In genomic region chr3:84615050-84615855, GRCm38 (mm10) we compare ENCODE assay signal across 9 mouse cellular contexts. TPM values are rescaled to one million over a fixed set of nuclear protein-coding genes. Genes with fewer than 3 reads are reported as not detected.
A peak's percentile ranks its signal among the peaks of the same experiment; 100 is the strongest.
DNase-seq lines count a peak whose midpoint lies in the region; ATAC-seq and TF ChIP-seq lines count a peak whose summit lies in the region.
"Had no signal": no experiment of that assay in that cellular context is flagged by ENCODE, and none has a peak within 500 bp of the region (broad histone marks: within the 10 kb centered on the region; RNA-seq: fewer than 3 reads in every experiment).

No protein-coding gene starts in this region.

- H3K79me2 ChIP-seq in heart, adult 2 months (replicated peaks; ENCODE audit: control insufficient read depth, insufficient read depth, low read length), result no peaks in the 10 kb centered on the region

- intact Hi-C loops in heart, adult 2 months (cut with DNase I), result loop anchor here (1.0 to 5.0 kb wide), 3 partner anchors 78 to 292 kb away; no protein-coding TSS in a partner anchor
- intact Hi-C loops in gastrocnemius, postnatal 36 days (cut with DNase I), result loop anchor here (2.0 to 5.0 kb wide), 3 partner anchors 72 to 292 kb away; no protein-coding TSS in a partner anchor

- H3K27me3 ChIP-seq in heart, adult 2 months (ENCODE audit: control insufficient read depth, insufficient read depth, low read length), result no peaks in the 10 kb centered on the region
- H3K27me3 ChIP-seq in heart, embryonic 12.5 days (replicated peaks), result no peaks in the 10 kb centered on the region
- H3K27me3 ChIP-seq: limb, embryonic 15.5 days had no signal

- H3K4me3 ChIP-seq in heart, adult 2 months, result no peak overlapping the region
- no peak overlapping the region for H3K4me3 ChIP-seq in heart, embryonic 12.5 days
- H3K4me3 ChIP-seq: limb, embryonic 15.5 days had no signal

- WGBS in heart, adult 2 months, result 15% methylated on average over 5 of the region's 5 CpGs
- WGBS in heart, embryonic 12.5 days, result 21% methylated on average over 5 of the region's 5 CpGs

- TF ChIP-seq CTCF in heart, adult 2 months (IDR thresholded peaks at IDR 0.05), result peak; percentile 86

- no peak overlapping the region for H3K4me2 ChIP-seq in heart, embryonic 12.5 days
- H3K4me2 ChIP-seq: limb, embryonic 15.5 days had no signal

- no peak overlapping the region for H3K9ac ChIP-seq in heart, adult 2 months (ENCODE audit: low read depth, low read length)
- H3K9ac ChIP-seq in heart, embryonic 12.5 days, result no peak overlapping the region
- H3K9ac ChIP-seq: limb, embryonic 15.5 days had no signal

- no peak for ATAC-seq in heart, embryonic 12.5 days (ENCODE audit: insufficient number of reproducible peaks, low FRiP score)

- TF ChIP-seq EP300 in heart, adult 2 months (IDR thresholded peaks at IDR 0.05; ENCODE audit: insufficient read depth, low read depth, low read length), result no peak

- no peak for TF ChIP-seq POLR2A in heart, adult 2 months (IDR thresholded peaks at IDR 0.05; ENCODE audit: insufficient read depth, low read depth, low read length)

- no peak for DNase-seq in heart, adult 2 months
- peak; percentile 11 to 43 for DNase-seq in spleen, postnatal 36 days (ENCODE audit: low spot score in 2 of 2)
- no peak for DNase-seq in spleen, postnatal 10 days (ENCODE audit: low spot score in 2 of 2)
- DNase-seq in cerebellum, adult 9-11 months, result peak; percentile 10
- DNase-seq in kidney, adult 9 months, result peak; percentile 71
- peak; percentile 12 to 20 for DNase-seq in natural killer cell, adult 2 months (ENCODE audit: low spot score in 2 of 2)
- no peak for DNase-seq in gastrocnemius, postnatal 36 days

- H3K36me3 ChIP-seq in heart, adult 2 months (ENCODE audit: control insufficient read depth, insufficient read depth, low read length), result no peaks in the 10 kb centered on the region
- no peaks in the 10 kb centered on the region for H3K36me3 ChIP-seq in heart, embryonic 12.5 days
- H3K36me3 ChIP-seq: limb, embryonic 15.5 days had no signal

- H3K9me3 ChIP-seq in heart, embryonic 12.5 days (replicated peaks), result no peaks in the 10 kb centered on the region; the same call in none of the 2 replicates
- H3K9me3 ChIP-seq: limb, embryonic 15.5 days had no signal

- no peaks in the 10 kb centered on the region for H3K4me1 ChIP-seq in heart, adult 2 months (ENCODE audit: control insufficient read depth, insufficient read depth, low read length)
- no peaks in the 10 kb centered on the region for H3K4me1 ChIP-seq in heart, embryonic 12.5 days (replicated peaks)

- no peak overlapping the region for H3K27ac ChIP-seq in heart, adult 2 months
- no peak overlapping the region for H3K27ac ChIP-seq in heart, embryonic 12.5 days (ENCODE audit: poor library complexity, severe bottlenecking)
- H3K27ac ChIP-seq: limb, embryonic 15.5 days had no signal

RNA-seq across cellular contexts. Expression of gene Tigd4, which starts 21.9 kb away (rescaled TPM):
- under 1 TPM in 1 of 2 experiments, not detected in 1; 0.08 TPM for total RNA-seq in heart, adult 2 months (2021)
- not detected in 2 replicates for polyA plus RNA-seq in heart, adult 2 months (2012; rRNA removed)
- not detected in 2 replicates for polyA plus RNA-seq in heart, embryonic 12.5 days (2016; fragmentation: Nextera tagmentation; extraction: Ambion mirVana)
- 1 to 10 TPM; 6.6 to 7.5 TPM for total RNA-seq in gastrocnemius, postnatal 36 days (2021)

RNA-seq across cellular contexts. Expression of gene Arfip1, which starts 32.8 kb away (rescaled TPM):
- 10 to 100 TPM; 14.8 TPM for total RNA-seq in heart, adult 2 months (2021)
- polyA plus RNA-seq in heart, adult 2 months (2012; rRNA removed), result 5.6 and 9.8 TPM in 2 replicates
- 49.3 and 50.8 TPM in 2 replicates for polyA plus RNA-seq in heart, embryonic 12.5 days (2016; fragmentation: Nextera tagmentation; extraction: Ambion mirVana)
- total RNA-seq in gastrocnemius, postnatal 36 days (2021), result 1 to 10 TPM; 8.1 to 9.7 TPM

RNA-seq across cellular contexts. Expression of gene Tmem154, which starts 50.7 kb away (rescaled TPM):
- 1 to 10 TPM; 1.6 to 2.1 TPM for total RNA-seq in heart, adult 2 months (2021)
- polyA plus RNA-seq in heart, adult 2 months (2012; rRNA removed), result 2.1 TPM in 2 replicates
- 0.47 and 0.54 TPM in 2 replicates for polyA plus RNA-seq in heart, embryonic 12.5 days (2016; fragmentation: Nextera tagmentation; extraction: Ambion mirVana)
- total RNA-seq in gastrocnemius, postnatal 36 days (2021), result under 1 TPM; 0.33 to 0.57 TPM

Comparison
In these comparisons a context has a peak if more than half of its experiments do, and no peak if none do; other contexts are left out.
1. DNase-seq: peak in spleen, postnatal 36 days (2 of 2), cerebellum, adult 9-11 months (single experiment), kidney, adult 9 months (single experiment) and natural killer cell, adult 2 months (2 of 2); none in heart, adult 2 months (0 of 2), spleen, postnatal 10 days (0 of 2) and gastrocnemius, postnatal 36 days (0 of 2).
2. RNA of gene Tigd4, which starts 21.9 kb away (total RNA-seq): 6.6 to 7.5 TPM in gastrocnemius, postnatal 36 days; 0.08 TPM in heart, adult 2 months; every median in the first group is over 4 times any median in the second.